Mouse (Mus musculus) forebrain, embryonic 11.5 days (tissue): Measurements from ENCODE around the gene Dgki. TPM values are rescaled to one million over a fixed set of nuclear protein-coding genes. Genes with fewer than 3 reads are reported as not detected.

ENCODE experiments used
- ATAC-seq: fragments of 200-750 bp; cut with Nextera tagmentation; replicated peaks from 2 replicates; pipeline ENCODE4 v1.8.0; 2017; ENCODE audit warnings: moderate TSS enrichment; ENCODE audit not compliant: low FRiP score
- DNase-seq: peaks from one replicate; pipeline ENCODE4 v3.0.0-alpha.2; 2017; ENCODE audit warnings: low spot score
- H3K27ac ChIP-seq: fragments of 300-500 bp; sonication (generic); 2 replicates; pipeline ENCODE4 v1.5.1; 2014; ENCODE audit warnings: low read depth, low read length
- H3K27me3 ChIP-seq: fragments of 300-500 bp; sonication (generic); 2 replicates; pipeline ENCODE4 v1.6.1; 2014; ENCODE audit warnings: mild to moderate bottlenecking, low read length, mixed read lengths; ENCODE audit not compliant: control insufficient read depth, insufficient read depth
- H3K36me3 ChIP-seq: fragments of 300-500 bp; sonication (generic); 2 replicates; pipeline ENCODE4 v1.6.1; 2014; ENCODE audit warnings: mild to moderate bottlenecking, low read length, moderate library complexity, mixed read lengths; ENCODE audit not compliant: control insufficient read depth, insufficient read depth
- H3K4me1 ChIP-seq: fragments of 300-500 bp; sonication (generic); replicated peaks from 2 replicates; pipeline ENCODE4 v1.6.1; 2014; ENCODE audit warnings: low read length, mixed read lengths; ENCODE audit not compliant: control insufficient read depth, insufficient read depth
- H3K4me2 ChIP-seq: fragments of 300-500 bp; sonication (generic); 2 replicates; pipeline ENCODE4 v1.6.1; 2014; ENCODE audit warnings: low read depth, mild to moderate bottlenecking, low read length, moderate library complexity, mixed read lengths; ENCODE audit not compliant: severe bottlenecking
- H3K4me3 ChIP-seq: fragments of 300-500 bp; sonication (generic); 2 replicates; pipeline ENCODE4 v1.5.1; 2014; ENCODE audit warnings: low read depth, low read length
- H3K9ac ChIP-seq: fragments of 300-500 bp; sonication (generic); 2 replicates; pipeline ENCODE4 v1.6.1; 2014; ENCODE audit warnings: low read length
- H3K9me3 ChIP-seq: fragments of 300-500 bp; sonication (generic); 2 replicates; pipeline ENCODE4 v1.6.1; 2016; ENCODE audit warnings: low read length, mixed read lengths; ENCODE audit not compliant: control insufficient read depth
- WGBS: fragments of 180-500 bp; shearing (Covaris S2); extraction: QIAGEN DNeasy Blood & Tissue Kit; methylation state at CpG from one replicate; pipeline ENCODE4 v1.1.7; 2014; 5-methylcytosine and 5-hydroxymethylcytosine counted together
- polyA plus RNA-seq: library from polyadenylated mRNA; unstranded; fragments of >200 nt; fragmentation: Nextera tagmentation; extraction: Ambion mirVana; gene quantifications from 2 replicates; pipeline ENCODE4 v1.2.1, GENCODE M21; 2014

Dgki gene
- polyA plus RNA-seq, 1 experiment from 2014 or later, result 2.8 TPM

GRCm38 (mm10) chr6:36845288-36845687 lies 454.7 kb downstream of the Dgki start:
- Histone ChIP-seq H3K36me3 (no peaks in the 10 kb centered on the region), H3K9me3 (no peaks in the 10 kb centered on the region), H3K27ac (no peak overlapping the region), H3K4me2 (no peak overlapping the region), H3K9ac (no peak overlapping the region), H3K4me3 (no peak overlapping the region), H3K4me1 (no peaks in the 10 kb centered on the region), H3K27me3 (no peaks in the 10 kb centered on the region)
- ATAC-seq, result no peak
- no peak for DNase-seq
- 86% methylated on average over 1 of the region's 1 CpGs for WGBS

- ATAC-seq (no peak), DNase-seq (no peak)
- Histone ChIP-seq H3K9me3 (no peaks in the 10 kb centered on the region), H3K27ac (no peak overlapping the region), H3K4me1 (no peaks in the 10 kb centered on the region), H3K36me3 (no peaks in the 10 kb centered on the region), H3K27me3 (no peaks in the 10 kb centered on the region), H3K9ac (no peak overlapping the region), H3K4me3 (no peak overlapping the region), H3K4me2 (no peak overlapping the region)
- WGBS, result 77% methylated on average over 6 of the region's 6 CpGs
These were observed 455.7 kb downstream of the Dgki start for GRCm38 (mm10) chr6:36844258-36844657.

- H3K4me1 ChIP-seq, result no peaks in the 10 kb centered on the region
- ATAC-seq (no peak), DNase-seq (no peak)
- H3K9me3 ChIP-seq, result no peaks in the 10 kb centered on the region
- H3K36me3 ChIP-seq, result no peaks in the 10 kb centered on the region
- no peak overlapping the region for H3K9ac ChIP-seq
- no peaks in the 10 kb centered on the region for H3K27me3 ChIP-seq
- WGBS, result 79% methylated on average over 3 of the region's 3 CpGs
- H3K27ac ChIP-seq, result no peak overlapping the region
- H3K4me3 ChIP-seq, result no peak overlapping the region
- no peak overlapping the region for H3K4me2 ChIP-seq
These were observed 456.9 kb downstream of the Dgki start for GRCm38 (mm10) chr6:36843031-36843488.

GRCm38 (mm10) chr6:36842101-36842922 lies 457.7 kb downstream of the Dgki start:
- ATAC-seq, result no peak
- WGBS, result 80% methylated on average over 5 of the region's 5 CpGs

GRCm38 (mm10) chr6:36841701-36842100 lies 458.3 kb downstream of the Dgki start:
- H3K36me3 ChIP-seq, result no peaks in the 10 kb centered on the region
- ATAC-seq (no peak), DNase-seq (no peak)
- H3K27me3 ChIP-seq, result no peaks in the 10 kb centered on the region
- no peak overlapping the region for H3K4me2 ChIP-seq
- 72% methylated on average over 3 of the region's 3 CpGs for WGBS
- no peaks in the 10 kb centered on the region; the same call in 1 of the 2 replicates for H3K4me1 ChIP-seq
- H3K9me3 ChIP-seq, result no peaks in the 10 kb centered on the region
- H3K27ac ChIP-seq, result no peak overlapping the region
- no peak overlapping the region for H3K9ac ChIP-seq
- no peak overlapping the region for H3K4me3 ChIP-seq

More at GRCm38 (mm10) chr6:36842101-36842922, 457.7 kb downstream of the Dgki start:
- Histone ChIP-seq H3K4me2 (no peak overlapping the region), H3K9ac (no peak overlapping the region), H3K4me1 (no peaks in the 10 kb centered on the region), H3K4me3 (no peak overlapping the region), H3K27me3 (no peaks in the 10 kb centered on the region), H3K9me3 (no peaks in the 10 kb centered on the region), H3K36me3 (no peaks in the 10 kb centered on the region), H3K27ac (no peak overlapping the region)
- no peak for DNase-seq

GRCm38 (mm10) chr6:36841174-36841573 lies 458.8 kb downstream of the Dgki start:
- H3K4me1 ChIP-seq, result peaks cover 2% of the 10 kb centered on the region; the same call in 1 of the 2 replicates
- no peaks in the 10 kb centered on the region for H3K27me3 ChIP-seq
- ATAC-seq, result no peak
- no peak overlapping the region for H3K9ac ChIP-seq
- H3K27ac ChIP-seq, result no peak overlapping the region
- H3K36me3 ChIP-seq, result no peaks in the 10 kb centered on the region
- no peak overlapping the region for H3K4me2 ChIP-seq
- H3K9me3 ChIP-seq, result no peaks in the 10 kb centered on the region
- DNase-seq, result no peak
- no peak overlapping the region for H3K4me3 ChIP-seq

GRCm38 (mm10) chr6:36838747-36839146 lies 461.2 kb downstream of the Dgki start:
- 100% methylated on average over 1 of the region's 1 CpGs for WGBS
- no peak overlapping the region for H3K27ac ChIP-seq
- no peak overlapping the region for H3K9ac ChIP-seq
- no peaks in the 10 kb centered on the region for H3K27me3 ChIP-seq
- no peak for DNase-seq
- H3K4me1 ChIP-seq, result peaks cover 2% of the 10 kb centered on the region; the same call in 1 of the 2 replicates
- no peak for ATAC-seq
- no peaks in the 10 kb centered on the region for H3K9me3 ChIP-seq
- H3K36me3 ChIP-seq, result no peaks in the 10 kb centered on the region
- no peak overlapping the region for H3K4me2 ChIP-seq
- H3K4me3 ChIP-seq, result no peak overlapping the region

GRCm38 (mm10) chr6:36835351-36835750 lies 464.6 kb downstream of the Dgki start:
- DNase-seq, result no peak
- no peak for ATAC-seq

More at GRCm38 (mm10) chr6:36835351-36835750, 464.6 kb downstream of the Dgki start:
- H3K36me3 ChIP-seq, result no peaks in the 10 kb centered on the region
- no peak overlapping the region for H3K27ac ChIP-seq
- H3K4me1 ChIP-seq, result peaks cover 2% of the 10 kb centered on the region; the same call in 1 of the 2 replicates
- no peak overlapping the region for H3K4me2 ChIP-seq
- 71% methylated on average over 3 of the region's 3 CpGs for WGBS
- H3K9me3 ChIP-seq, result no peaks in the 10 kb centered on the region
- no peak overlapping the region for H3K9ac ChIP-seq
- no peaks in the 10 kb centered on the region for H3K27me3 ChIP-seq
- H3K4me3 ChIP-seq, result no peak overlapping the region
